Mouse (Mus musculus): ENCODE results near the gene Cog1. TPM values are rescaled to one million over a fixed set of nuclear protein-coding genes. Genes with fewer than 3 reads are reported as not detected.

The Cog1 gene
- total RNA-seq, 2 experiments from 2014 or later: 43.7 to 44.0 TPM

- intact Hi-C loops (cut with DNase I): no loop called here
- DNase-seq (ENCODE audit: low spot score in 2 of 2): no peak
These were observed 35.9 kb downstream of the Cog1 start for GRCm38 (mm10) chr11:113684707-113685426.

GRCm38 (mm10) chr11:113687031-113687430, 38.1 kb downstream of the Cog1 start:
- intact Hi-C loops (cut with DNase I): no loop called here
- no peak for DNase-seq (ENCODE audit: low spot score in 2 of 2)

- peak; percentile 35 to 82 for DNase-seq (ENCODE audit: low spot score in 2 of 2)
These were observed 41.5 kb downstream of the Cog1 start for GRCm38 (mm10) chr11:113690506-113690905.

GRCm38 (mm10) chr11:113691318-113691717, 42.3 kb downstream of the Cog1 start:
- intact Hi-C loops (cut with DNase I): no loop called here
- no peak for DNase-seq (ENCODE audit: low spot score in 2 of 2)

More at GRCm38 (mm10) chr11:113690506-113690905, 41.5 kb downstream of the Cog1 start:
- intact Hi-C loops (cut with DNase I): no loop called here

GRCm38 (mm10) chr11:113691851-113692250, 42.9 kb downstream of the Cog1 start:
- intact Hi-C loops (cut with DNase I): no loop called here
- DNase-seq (ENCODE audit: low spot score in 2 of 2): no peak

GRCm38 (mm10) chr11:113697571-113697970, 48.6 kb downstream of the Cog1 start:
- no peak for DNase-seq (ENCODE audit: low spot score in 2 of 2)
- intact Hi-C loops (cut with DNase I): no loop called here

GRCm38 (mm10) chr11:113698013-113698545, 49.1 kb downstream of the Cog1 start:
- DNase-seq (ENCODE audit: low spot score in 2 of 2): no peak
- intact Hi-C loops (cut with DNase I): no loop called here

- intact Hi-C loops (cut with DNase I): no loop called here
- no peak for DNase-seq (ENCODE audit: low spot score in 2 of 2)
These were observed 50.7 kb downstream of the Cog1 start for GRCm38 (mm10) chr11:113699643-113700042.

- peak; percentile 78 to 89 for DNase-seq (ENCODE audit: low spot score in 2 of 2)
These were observed 54.8 kb downstream of the Cog1 start for GRCm38 (mm10) chr11:113703758-113704157.

GRCm38 (mm10) chr11:113705966-113706652, 57.1 kb downstream of the Cog1 start:
- no peak for DNase-seq (ENCODE audit: low spot score in 2 of 2)
- intact Hi-C loops (cut with DNase I): loop anchor here (2.0 kb wide), 1 partner anchor 45 kb away; the partner anchor contains the start of gene Cdc42ep4

More at GRCm38 (mm10) chr11:113703758-113704157, 54.8 kb downstream of the Cog1 start:
- intact Hi-C loops (cut with DNase I): loop anchor here (1.0 to 2.0 kb wide), 2 partner anchors 47 to 108 kb away; partner anchors contain the start of gene Cdc42ep4

- intact Hi-C loops (cut with DNase I): no loop called here
- DNase-seq (ENCODE audit: low spot score in 2 of 2): no peak
These were observed 59.8 kb downstream of the Cog1 start for GRCm38 (mm10) chr11:113708629-113709213.

GRCm38 (mm10) chr11:113709272-113709671, 60.3 kb downstream of the Cog1 start:
- intact Hi-C loops (cut with DNase I): no loop called here
- no peak for DNase-seq (ENCODE audit: low spot score in 2 of 2)

GRCm38 (mm10) chr11:113709731-113710256, 60.8 kb downstream of the Cog1 start, which contains the start of gene Cpsf4l:
Gene Cpsf4l, minus strand, starts transcription at chr11:113710017.
- no peak for DNase-seq (ENCODE audit: low spot score in 2 of 2)
- intact Hi-C loops (cut with DNase I): loop anchor here (10.0 kb wide), 1 partner anchor 925 kb away; no protein-coding TSS in a partner anchor

GRCm38 (mm10) chr11:113710257-113710777, 61.3 kb downstream of the Cog1 start:
- intact Hi-C loops (cut with DNase I): loop anchor here (10.0 kb wide), 1 partner anchor 924 kb away; no protein-coding TSS in a partner anchor
- no peak for DNase-seq (ENCODE audit: low spot score in 2 of 2)

- intact Hi-C loops (cut with DNase I): loop anchor here (10.0 kb wide), 1 partner anchor 924 kb away; no protein-coding TSS in a partner anchor
These were observed 62.1 kb downstream of the Cog1 start for GRCm38 (mm10) chr11:113711061-113711460.

GRCm38 (mm10) chr11:113715078-113715674, 66.2 kb downstream of the Cog1 start:
- intact Hi-C loops (cut with DNase I): loop anchor here (10.0 kb wide), 1 partner anchor 920 kb away; no protein-coding TSS in a partner anchor

More at GRCm38 (mm10) chr11:113711061-113711460, 62.1 kb downstream of the Cog1 start:
- DNase-seq (ENCODE audit: low spot score in 2 of 2): no peak

GRCm38 (mm10) chr11:113716132-113716531, 67.2 kb downstream of the Cog1 start:
- no peak for DNase-seq (ENCODE audit: low spot score in 2 of 2)
- intact Hi-C loops (cut with DNase I): loop anchor here (10.0 kb wide), 1 partner anchor 919 kb away; no protein-coding TSS in a partner anchor

More at GRCm38 (mm10) chr11:113715078-113715674, 66.2 kb downstream of the Cog1 start:
- DNase-seq (ENCODE audit: low spot score in 2 of 2): no peak

Data from left cerebral cortex, postnatal 25 days (tissue).